Mouse (Mus musculus) layer of hippocampus, postnatal 14 days (tissue): ENCODE data around the gene 4933411K16Rik. TPM values are rescaled to one million over a fixed set of nuclear protein-coding genes. Genes with fewer than 3 reads are reported as not detected.
"Not testable (repeated sequence)": the region's sequence is repeated elsewhere in the genome, so short reads cannot be mapped to it uniquely, and the experiment has no call there.

Experiments
- DNase-seq, 2 experiments: peaks; one replicate each; pipeline ENCODE4 v3.0.0; 2021 to 2022; ENCODE audit warnings: low spot score in 2 of 2, mixed read lengths in 1 of 2
- total RNA-seq, 2 experiments: library from RNA; stranded (reverse); gene quantifications; 2 replicates each; pipeline ENCODE4 v1.2.3; 2021

The 4933411K16Rik gene
- total RNA-seq, 2 experiments from 2014 or later: 1.3 to 1.5 TPM

DNA sequence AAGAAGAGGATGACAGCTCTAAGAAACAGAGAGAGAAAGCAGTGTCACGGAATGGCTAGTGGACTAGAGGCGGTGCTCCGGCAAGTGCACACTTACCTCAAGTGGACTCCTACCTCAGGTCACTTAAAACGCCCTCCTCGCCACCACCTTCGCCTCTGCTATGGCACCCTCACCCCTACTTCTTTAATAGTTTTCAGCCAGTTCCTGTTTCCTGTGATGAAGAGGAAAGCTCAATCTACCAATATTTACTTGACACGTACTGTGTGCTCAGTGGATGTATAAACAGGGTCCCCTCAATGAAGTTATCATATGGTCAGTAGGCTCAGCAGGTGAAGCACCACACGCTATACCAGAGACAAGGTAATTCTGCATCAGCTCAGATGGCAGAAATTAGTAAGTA is 26.5 kb downstream of the 4933411K16Rik start:
- DNase-seq: no peak

DNA sequence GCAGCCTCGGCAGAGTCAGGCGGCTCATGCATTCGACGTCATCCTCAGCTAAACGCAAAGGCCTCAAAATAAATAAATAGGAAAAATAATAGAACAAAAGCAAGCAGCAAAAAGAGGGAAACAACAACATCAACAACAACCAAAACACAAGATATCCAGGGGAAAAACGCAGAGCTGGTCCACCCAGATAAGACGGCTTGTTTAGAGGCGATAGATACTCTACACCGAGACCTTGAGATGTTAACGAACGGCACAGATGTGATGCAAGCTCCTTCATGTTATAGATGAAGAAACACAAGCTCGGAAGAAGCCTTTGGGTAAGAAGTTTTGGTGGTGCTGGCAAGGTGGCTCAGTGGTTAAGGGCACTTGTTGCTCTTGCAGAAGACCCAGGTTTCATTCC is 27.0 kb downstream of the 4933411K16Rik start:
- no peak for DNase-seq

GRCm38 (mm10) chr19:42079950-42080349 is 27.9 kb downstream of the 4933411K16Rik start:
- no peak for DNase-seq

DNA sequence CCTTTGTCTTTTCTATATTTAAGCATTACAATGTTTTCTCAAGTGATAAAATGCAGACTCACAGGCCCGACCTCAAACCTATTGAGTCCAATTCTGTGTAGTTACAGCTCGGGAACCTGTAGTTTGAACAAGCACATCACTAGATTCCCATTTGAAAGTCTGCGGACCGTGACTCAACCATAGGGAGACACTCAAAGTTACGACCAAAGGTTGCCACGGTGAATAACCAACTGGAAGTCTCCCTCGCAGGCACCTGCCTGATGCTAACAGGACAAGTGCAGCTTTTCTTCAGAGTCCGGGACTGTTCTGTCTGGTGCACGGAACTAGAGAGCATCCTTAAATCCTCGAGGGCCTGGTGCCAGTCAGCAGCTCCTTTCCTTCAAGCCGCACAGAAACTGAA is 28.4 kb downstream of the 4933411K16Rik start:
- no peak for DNase-seq

DNA sequence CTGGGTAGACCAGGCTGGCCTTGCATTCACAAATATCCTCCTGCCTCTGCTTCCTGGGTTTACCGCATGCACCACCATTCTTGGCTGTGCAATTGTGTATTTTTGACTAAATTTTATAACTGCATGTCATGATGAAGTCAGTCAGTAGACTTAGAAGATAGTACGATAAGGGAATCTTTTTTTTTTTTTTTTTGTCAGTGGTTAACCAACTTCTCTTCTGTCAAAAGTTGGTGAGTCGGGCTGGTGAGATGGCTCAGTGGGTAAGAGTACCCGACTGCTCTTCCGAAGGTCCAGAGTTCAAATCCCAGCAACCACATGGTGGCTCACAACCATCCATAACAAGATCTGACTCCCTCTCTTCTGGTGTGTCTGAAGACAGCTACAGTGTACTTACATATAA is 29.6 kb downstream of the 4933411K16Rik start:
- DNase-seq: not testable (repeated sequence)

DNA sequence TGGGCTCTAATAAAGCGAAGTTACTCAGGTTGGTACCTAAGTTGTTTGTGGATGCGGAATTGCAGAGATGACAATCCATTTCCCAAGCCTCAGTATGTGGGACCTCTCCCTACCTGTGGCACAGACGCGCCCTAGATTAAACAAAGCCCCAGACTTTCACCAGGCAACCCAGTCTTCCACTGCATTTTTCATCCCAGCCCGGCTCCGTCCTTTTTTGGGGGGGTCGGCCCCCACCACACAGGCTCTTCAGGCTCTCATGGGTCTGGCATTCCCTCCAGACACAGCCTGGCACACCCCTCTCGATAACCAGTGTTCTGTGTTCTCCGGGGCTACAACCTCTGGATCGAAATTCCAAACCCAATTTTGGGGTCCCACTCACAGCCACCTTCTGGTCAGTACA is 33.6 kb downstream of the 4933411K16Rik start:
- no peak for DNase-seq

DNA sequence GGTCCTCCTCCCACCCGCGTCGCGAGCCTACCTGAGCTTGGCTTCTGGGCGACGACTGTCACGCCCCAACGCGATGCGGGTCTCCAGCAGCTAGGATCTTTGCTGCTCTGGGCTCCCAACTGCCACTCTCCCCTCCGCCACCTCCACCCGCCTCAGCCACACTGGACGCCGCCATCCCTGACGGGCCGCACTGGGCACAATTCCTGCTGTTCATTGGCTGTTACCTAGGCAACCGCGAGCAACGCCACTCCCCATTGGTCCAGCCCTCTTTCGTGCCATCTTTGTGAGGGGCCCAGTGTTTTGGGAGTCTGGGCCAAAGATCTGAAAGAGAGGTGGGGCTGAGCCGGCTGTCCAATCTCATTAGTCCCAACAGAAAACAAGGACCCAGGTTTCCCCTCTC is 34.1 kb downstream of the 4933411K16Rik start, which contains the start of gene Morn4:
Gene Morn4, minus strand, starts transcription at position 192 of the 400 bp plus-strand sequence.
- peak; percentile 91 to 95 for DNase-seq

DNA sequence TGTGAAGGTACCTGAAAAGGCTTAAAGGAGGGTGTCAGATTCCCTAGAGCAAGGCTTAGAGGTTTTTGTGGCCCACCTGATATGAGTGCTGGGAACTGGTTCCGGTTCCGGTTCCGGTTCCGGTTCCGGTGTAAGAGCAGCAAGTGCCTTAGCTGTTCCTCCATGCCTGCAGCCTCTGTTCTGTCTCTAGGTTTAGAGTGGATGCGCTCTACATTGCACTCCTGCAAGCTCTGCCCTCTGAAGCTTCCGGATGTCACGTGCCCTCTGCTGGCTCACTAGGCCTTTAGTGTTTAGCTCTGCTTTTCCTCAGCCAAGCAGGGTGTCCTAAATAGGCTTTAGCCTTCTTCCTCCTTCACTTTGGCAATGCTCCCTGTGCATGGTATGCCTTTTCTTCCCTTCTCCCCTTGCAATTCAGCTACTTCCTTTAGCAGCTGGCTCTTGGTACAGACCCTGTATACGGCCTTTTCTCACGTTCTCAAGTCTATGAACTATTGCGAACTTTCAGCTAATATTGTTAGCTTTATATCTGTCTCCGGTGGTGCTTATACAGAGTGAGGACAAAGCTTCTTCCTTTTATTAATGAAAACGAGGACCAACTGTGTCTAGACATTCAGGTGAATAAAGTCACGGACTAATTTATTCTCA is 37.2 kb downstream of the 4933411K16Rik start:
- DNase-seq: peak; percentile 36 to 40

DNA sequence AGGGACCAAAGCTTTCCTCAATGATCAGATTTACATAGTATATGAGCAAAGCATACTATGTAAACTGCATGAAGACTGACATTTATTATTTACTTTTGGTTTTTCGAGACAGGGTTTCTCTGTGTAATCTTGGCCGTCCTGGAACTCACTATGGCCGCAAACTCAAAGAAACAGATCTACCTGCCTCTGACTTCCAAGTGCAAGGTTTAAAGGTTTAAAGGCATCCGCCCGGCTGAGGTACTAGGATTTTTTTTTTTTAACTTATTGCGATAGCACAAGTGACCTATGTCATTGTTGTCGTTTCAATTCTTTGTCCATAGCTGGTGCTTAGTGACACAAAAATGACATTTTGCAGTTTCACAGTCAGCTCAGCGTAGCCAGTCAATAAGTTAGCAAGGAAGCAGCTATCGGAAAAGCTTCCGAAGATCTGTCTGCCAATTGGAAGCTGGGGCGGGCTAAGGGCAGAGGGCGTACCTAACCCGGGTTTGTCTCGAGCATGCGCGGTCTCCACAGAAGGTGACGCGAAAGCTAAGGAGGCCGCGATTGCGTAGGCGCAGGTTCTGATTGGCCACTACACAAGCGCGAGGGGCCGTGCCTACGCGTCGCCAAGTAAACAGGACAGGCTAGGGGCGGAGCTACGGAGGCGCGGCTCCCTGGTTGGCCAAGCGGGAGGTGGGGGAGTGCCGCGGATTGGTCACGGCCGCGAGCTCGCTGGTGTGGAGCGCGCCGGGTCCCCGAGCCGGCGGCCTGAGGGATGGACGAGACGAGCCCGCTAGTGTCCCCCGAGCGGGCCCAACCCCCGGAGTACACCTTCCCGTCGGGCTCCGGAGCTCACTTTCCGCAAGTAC is 37.9 kb downstream of the 4933411K16Rik start, which contains the start of gene Pi4k2a:
Gene Pi4k2a, plus strand, starts transcription at position 723 of the 848 bp plus-strand sequence.
- peak; percentile 98 to 100 for DNase-seq

GRCm38 (mm10) chr19:42090637-42091141 is 38.6 kb downstream of the 4933411K16Rik start:
- DNase-seq: no peak

DNA sequence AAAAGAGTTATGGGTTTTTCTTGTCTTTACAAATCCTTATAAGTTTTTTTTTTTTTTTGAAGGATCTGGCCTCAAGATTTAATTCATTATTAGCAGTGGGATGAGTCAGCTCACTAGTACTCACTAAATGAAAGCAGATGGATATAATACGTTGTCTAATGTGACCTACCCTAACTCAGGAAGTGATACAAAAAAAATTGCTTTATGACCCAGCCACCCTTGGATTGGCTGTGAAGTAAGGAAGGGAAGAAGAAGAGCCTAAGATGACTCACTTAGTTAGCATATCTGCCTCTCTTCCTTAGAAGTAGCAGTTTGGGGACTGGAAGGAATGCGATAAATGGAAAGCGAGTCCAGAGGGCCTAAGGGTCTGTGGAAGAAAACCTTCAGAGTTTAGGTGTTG is 47.4 kb downstream of the 4933411K16Rik start:
- no peak for DNase-seq

Other genes with a start within 250 kb of the 4933411K16Rik start
- gene Frat1, start 222.3 kb upstream of the 4933411K16Rik start, total RNA-seq: 10 to 100 TPM; 19.7 to 20.6 TPM
- 10 to 100 TPM; 18.2 to 20.9 TPM for gene Frat2, start 204.1 kb upstream of the 4933411K16Rik start, total RNA-seq
- gene Rrp12, start 156.1 kb upstream of the 4933411K16Rik start, total RNA-seq: 10 to 100 TPM; 33.4 to 34.0 TPM
- 100 to 1,000 TPM; 569 to 570 TPM for gene Pgam1, start 140.3 kb upstream of the 4933411K16Rik start, total RNA-seq
- gene Exosc1, start 118.8 kb upstream of the 4933411K16Rik start, total RNA-seq: 10 to 100 TPM; 26.1 to 26.7 TPM
- 10 to 100 TPM; 53.1 to 56.1 TPM for gene Zdhhc16, start 118.8 kb upstream of the 4933411K16Rik start, total RNA-seq
- gene Mms19, start 71.1 kb upstream of the 4933411K16Rik start, total RNA-seq: 10 to 100 TPM; 29.2 to 37.6 TPM
- gene Ubtd1, start 70.5 kb upstream of the 4933411K16Rik start, total RNA-seq: 10 to 100 TPM; 15.6 to 17.0 TPM
- under 1 TPM; 0.30 to 0.45 TPM for gene Ankrd2, start 16.2 kb upstream of the 4933411K16Rik start, total RNA-seq
- gene Hoga1, start 6.6 kb upstream of the 4933411K16Rik start, total RNA-seq: 1 to 10 TPM; 7.3 to 9.8 TPM
- 10 to 100 TPM; 60.5 to 64.9 TPM for gene Morn4, start 34.1 kb downstream of the 4933411K16Rik start, total RNA-seq
- gene Pi4k2a, start 38.2 kb downstream of the 4933411K16Rik start, total RNA-seq: 10 to 100 TPM; 54.0 to 54.7 TPM
- 10 to 100 TPM; 18.6 to 19.2 TPM for gene Avpi1, start 76.8 kb downstream of the 4933411K16Rik start, total RNA-seq
- gene Marveld1, start 95.2 kb downstream of the 4933411K16Rik start, total RNA-seq: 1 to 10 TPM; 9.2 TPM
- gene Zfyve27, start 111.7 kb downstream of the 4933411K16Rik start, total RNA-seq: 10 to 100 TPM; 95.0 to 99.2 TPM
- 1 to 10 TPM in 1 of 2 experiments, under 1 TPM in 1; 0.26 to 1.7 TPM for gene Sfrp5, start 150.0 kb downstream of the 4933411K16Rik start, total RNA-seq
- 10 to 100 TPM; 82.6 to 85.8 TPM for gene Golga7b, start 195.3 kb downstream of the 4933411K16Rik start, total RNA-seq